Mouse (Mus musculus) forebrain, embryonic 12.5 days (tissue): ENCODE results near the gene Bspry. TPM values are rescaled to one million over a fixed set of nuclear protein-coding genes. Genes with fewer than 3 reads are reported as not detected.

Experiments used
- ATAC-seq: fragments of 200-750 bp; cut with Nextera tagmentation; 2 replicates; pipeline ENCODE4 v1.8.0; 2017; ENCODE audit warnings: moderate TSS enrichment; ENCODE audit not compliant: low FRiP score
- H3K27ac ChIP-seq: fragments of 300-500 bp; sonication (generic); 2 replicates; pipeline ENCODE4 v1.5.1; 2016; ENCODE audit warnings: mild to moderate bottlenecking
- H3K27me3 ChIP-seq: fragments of 300-500 bp; sonication (generic); 2 replicates; pipeline ENCODE4 v1.6.1; 2016; ENCODE audit warnings: mild to moderate bottlenecking
- H3K36me3 ChIP-seq: fragments of 300-500 bp; sonication (generic); replicated peaks from 2 replicates; pipeline ENCODE4 v1.6.1; 2016; ENCODE audit warnings: mild to moderate bottlenecking
- H3K4me1 ChIP-seq: fragments of 300-500 bp; sonication (generic); 2 replicates; pipeline ENCODE4 v1.6.1; 2016
- H3K4me2 ChIP-seq: fragments of 300-500 bp; sonication (generic); 2 replicates; pipeline ENCODE4 v1.6.1; 2016; ENCODE audit warnings: mild to moderate bottlenecking, moderate library complexity
- H3K4me3 ChIP-seq: fragments of 300-500 bp; sonication (generic); replicated peaks from 2 replicates; pipeline ENCODE4 v1.5.1; 2016; ENCODE audit warnings: mild to moderate bottlenecking
- H3K9ac ChIP-seq: fragments of 300-500 bp; sonication (generic); 2 replicates; pipeline ENCODE4 v1.6.1; 2016; ENCODE audit warnings: mild to moderate bottlenecking
- H3K9me3 ChIP-seq: fragments of 300-500 bp; sonication (generic); 2 replicates; pipeline ENCODE4 v1.6.1; 2016
- WGBS: fragments of 180-500 bp; shearing (Covaris S2); methylation state at CpG from one replicate; pipeline ENCODE4 v1.1.7; 2016; 5-methylcytosine and 5-hydroxymethylcytosine counted together
- polyA plus RNA-seq: library from polyadenylated mRNA; unstranded; fragments of >200 nt; fragmentation: Nextera tagmentation; extraction: Ambion mirVana; gene quantifications from 2 replicates; pipeline ENCODE4 v1.2.1, GENCODE M21; 2016

Gene Bspry
- polyA plus RNA-seq, 1 experiment from 2014 or later: 0.92 TPM

DNA sequence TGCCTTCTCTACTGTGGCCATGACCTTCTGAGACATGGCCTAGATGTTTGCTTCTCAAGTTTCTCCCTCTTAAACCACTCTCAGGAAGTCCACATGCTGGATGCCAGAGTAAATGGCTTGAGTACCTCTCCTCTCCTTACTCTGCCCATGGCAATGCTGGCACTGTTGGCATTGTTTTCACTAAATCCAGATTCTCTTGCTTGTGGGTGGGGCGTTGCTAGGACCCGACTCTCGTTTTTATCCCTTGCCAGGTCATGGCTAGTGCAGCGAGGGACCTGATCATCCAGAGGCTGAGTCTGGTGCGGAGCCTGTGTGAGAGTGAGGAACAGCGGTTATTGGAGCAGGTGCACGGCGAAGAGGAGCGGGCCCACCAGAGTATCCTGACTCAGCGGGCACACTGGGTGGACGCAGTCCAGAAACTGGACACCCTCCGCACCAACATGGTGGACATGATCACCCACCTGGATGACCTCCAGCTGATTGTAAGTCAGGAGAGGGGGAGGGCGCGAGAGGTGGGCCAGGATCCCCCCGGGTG lies 6.4 kb downstream of the Bspry start:
- peaks cover 13% of the 10 kb centered on the region for H3K27me3 ChIP-seq
- no peak overlapping the region for H3K27ac ChIP-seq
- no peaks in the 10 kb centered on the region for H3K9me3 ChIP-seq
- no peaks in the 10 kb centered on the region for H3K36me3 ChIP-seq
- WGBS: 92% methylated on average over 15 of the region's 15 CpGs
- no peak for ATAC-seq
- no peaks in the 10 kb centered on the region for H3K4me1 ChIP-seq
- H3K4me2 ChIP-seq: no peak overlapping the region
- no peak overlapping the region for H3K9ac ChIP-seq
- H3K4me3 ChIP-seq: no peak overlapping the region

DNA sequence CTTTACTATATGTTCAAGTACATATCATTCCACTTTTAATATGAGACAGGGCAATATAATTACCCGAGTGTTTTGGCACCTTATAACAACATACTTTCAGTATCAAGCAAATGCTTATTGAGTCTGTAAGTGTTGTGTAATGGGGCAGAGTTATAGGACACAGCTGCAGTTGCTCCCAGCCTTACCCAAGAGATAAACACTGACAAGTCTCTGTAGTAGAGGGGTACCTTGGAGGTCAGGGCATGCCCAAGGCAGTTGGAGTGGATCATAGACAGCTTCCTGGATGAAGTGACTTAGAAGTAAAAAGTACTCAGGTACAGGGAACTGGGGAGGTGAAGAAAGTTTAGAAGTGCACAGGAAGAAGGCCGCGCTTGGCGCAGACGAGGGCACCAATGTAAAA lies 7.3 kb downstream of the Bspry start:
- no peak overlapping the region for H3K4me2 ChIP-seq
- no peaks in the 10 kb centered on the region for H3K9me3 ChIP-seq
- H3K9ac ChIP-seq: no peak overlapping the region
- H3K27ac ChIP-seq: no peak overlapping the region
- no peak overlapping the region for H3K4me3 ChIP-seq
- H3K27me3 ChIP-seq: peaks cover 3% of the 10 kb centered on the region
- no peaks in the 10 kb centered on the region for H3K36me3 ChIP-seq
- H3K4me1 ChIP-seq: no peaks in the 10 kb centered on the region
- WGBS: 96% methylated on average over 5 of the region's 5 CpGs
- ATAC-seq: no peak

DNA sequence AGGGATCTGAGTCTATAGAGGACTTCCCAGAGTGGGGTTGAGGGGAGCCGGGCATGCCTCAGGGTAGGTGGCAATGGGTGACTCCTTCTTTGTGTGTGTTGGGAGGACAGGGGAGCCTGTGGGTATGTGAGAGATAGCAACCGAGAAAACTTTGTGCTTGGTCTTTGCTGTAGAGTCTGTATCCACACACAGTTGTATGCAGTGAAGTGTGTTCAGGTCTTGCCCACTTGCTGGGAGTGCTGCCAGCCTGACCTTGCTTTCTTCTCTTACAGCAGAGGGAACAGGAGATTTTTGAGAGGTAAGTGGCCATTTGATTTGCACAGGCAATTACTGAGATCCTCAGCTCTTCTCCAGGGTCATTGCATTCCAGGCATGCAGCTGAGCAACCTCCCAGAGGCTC lies 8.1 kb downstream of the Bspry start:
- Histone ChIP-seq H3K4me3 (no peak overlapping the region), H3K4me1 (no peaks in the 10 kb centered on the region), H3K27me3 (no peaks in the 10 kb centered on the region), H3K9ac (no peak overlapping the region), H3K36me3 (no peaks in the 10 kb centered on the region), H3K27ac (no peak overlapping the region), H3K4me2 (no peak overlapping the region), H3K9me3 (no peaks in the 10 kb centered on the region)
- 95% methylated on average over 2 of the region's 2 CpGs for WGBS
- ATAC-seq: no peak

DNA sequence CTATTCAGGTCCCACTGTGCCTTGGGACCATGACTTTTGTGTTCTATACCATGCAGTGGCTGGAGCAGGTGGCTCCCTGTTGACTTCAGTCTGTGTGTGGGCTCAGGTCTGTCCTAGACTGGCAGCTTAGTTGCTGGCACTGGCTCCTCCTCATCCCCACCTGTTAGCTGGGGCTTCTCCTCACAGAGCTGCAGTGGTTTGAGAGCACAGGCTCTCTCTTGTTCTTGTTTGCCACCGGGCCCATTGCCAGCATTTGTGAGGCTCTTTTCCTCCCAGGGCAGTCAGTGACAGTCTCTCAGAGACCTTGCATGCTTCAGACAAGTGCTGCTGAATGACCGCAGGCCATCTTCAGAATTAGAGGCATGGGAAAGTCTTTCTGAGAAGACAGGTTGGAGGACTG lies 12.8 kb downstream of the Bspry start:
- Histone ChIP-seq H3K9ac (no peak overlapping the region), H3K4me2 (no peak overlapping the region), H3K9me3 (no peaks in the 10 kb centered on the region), H3K4me3 (no peak overlapping the region), H3K27me3 (no peaks in the 10 kb centered on the region), H3K4me1 (no peaks in the 10 kb centered on the region), H3K27ac (no peak overlapping the region), H3K36me3 (0 out of 2 replicates have a peak, but pooled peaks cover under 1% of the 10 kb centered on the region)
- WGBS: 85% methylated on average over 2 of the region's 2 CpGs
- no peak for ATAC-seq

DNA sequence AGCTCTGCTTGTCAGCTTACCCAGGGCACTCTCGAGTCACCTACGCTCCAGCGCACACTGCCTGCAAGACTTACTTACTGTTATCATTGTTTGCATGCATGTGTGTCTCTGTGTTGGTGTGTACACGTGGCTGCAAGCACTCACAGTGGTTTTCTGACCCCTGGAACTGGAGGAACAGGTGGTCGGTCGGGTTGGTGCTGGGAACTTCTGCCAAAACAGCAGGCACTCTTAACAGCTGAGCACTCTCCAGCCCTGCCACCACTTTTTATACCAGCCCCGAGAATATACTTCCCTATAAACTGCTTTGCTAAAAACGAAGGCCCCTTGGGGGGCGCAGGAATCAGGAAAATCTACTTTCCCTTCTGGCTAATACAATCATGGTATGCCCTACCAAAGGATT lies 14.4 kb downstream of the Bspry start:
- no peak for ATAC-seq
- Histone ChIP-seq H3K36me3 (peaks cover 13% of the 10 kb centered on the region), H3K4me1 (no peaks in the 10 kb centered on the region), H3K4me3 (no peak overlapping the region), H3K9me3 (no peaks in the 10 kb centered on the region), H3K27me3 (no peaks in the 10 kb centered on the region), H3K9ac (no peak overlapping the region), H3K4me2 (no peak overlapping the region), H3K27ac (no peak overlapping the region)
- WGBS: 74% methylated on average over 9 of the region's 9 CpGs

DNA sequence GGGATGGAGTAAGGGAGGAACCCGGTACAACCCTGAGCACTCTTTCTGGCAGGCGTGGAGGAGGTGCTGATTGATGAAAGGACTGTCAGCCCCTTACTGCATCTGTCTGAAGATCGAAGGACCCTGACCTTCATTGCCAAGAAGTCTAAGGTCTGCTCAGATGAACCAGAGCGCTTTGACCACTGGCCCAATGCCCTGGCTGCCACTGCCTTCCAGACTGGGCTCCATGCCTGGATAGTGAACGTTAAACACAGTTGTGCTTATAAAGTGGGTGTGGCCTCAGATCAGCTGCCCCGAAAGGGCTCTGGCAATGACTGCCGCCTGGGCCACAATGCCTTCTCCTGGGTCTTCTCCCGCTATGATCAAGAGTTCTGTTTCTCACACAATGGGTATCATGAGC lies 16.1 kb downstream of the Bspry start:
- Histone ChIP-seq H3K36me3 (peaks cover 17% of the 10 kb centered on the region), H3K9me3 (no peaks in the 10 kb centered on the region), H3K27me3 (no peaks in the 10 kb centered on the region), H3K4me2 (no peak overlapping the region), H3K4me3 (no peak overlapping the region), H3K4me1 (no peaks in the 10 kb centered on the region), H3K27ac (no peak overlapping the region), H3K9ac (no peak overlapping the region)
- ATAC-seq: no peak
- WGBS: 83% methylated on average over 8 of the region's 8 CpGs

DNA sequence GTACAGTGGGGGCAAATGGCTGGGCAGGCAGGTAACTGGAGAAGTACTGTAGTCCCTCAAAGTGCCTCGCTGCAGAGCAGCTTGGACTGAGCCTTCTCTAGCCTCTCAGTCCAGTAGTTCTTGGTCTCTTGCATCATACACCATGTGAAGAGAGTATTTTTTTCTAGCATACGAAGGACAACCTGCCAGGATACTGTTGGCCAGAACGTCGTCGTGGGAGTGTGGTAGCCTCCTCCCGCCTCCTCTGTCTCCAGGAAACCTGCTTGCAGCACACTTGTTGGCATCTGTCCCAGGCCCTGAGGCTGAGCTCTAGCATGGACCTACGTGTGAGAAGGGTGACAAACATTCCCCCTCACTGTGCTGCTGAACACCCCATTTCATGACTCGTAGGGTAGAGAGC lies 17.0 kb downstream of the Bspry start:
- ATAC-seq: no peak
- Histone ChIP-seq H3K27me3 (no peaks in the 10 kb centered on the region), H3K4me1 (peaks cover 6% of the 10 kb centered on the region), H3K9ac (no peak overlapping the region), H3K9me3 (no peaks in the 10 kb centered on the region), H3K36me3 (peaks cover 17% of the 10 kb centered on the region), H3K4me2 (no peak overlapping the region), H3K27ac (no peak overlapping the region), H3K4me3 (no peak overlapping the region)
- WGBS: 80% methylated on average over 8 of the region's 8 CpGs

DNA sequence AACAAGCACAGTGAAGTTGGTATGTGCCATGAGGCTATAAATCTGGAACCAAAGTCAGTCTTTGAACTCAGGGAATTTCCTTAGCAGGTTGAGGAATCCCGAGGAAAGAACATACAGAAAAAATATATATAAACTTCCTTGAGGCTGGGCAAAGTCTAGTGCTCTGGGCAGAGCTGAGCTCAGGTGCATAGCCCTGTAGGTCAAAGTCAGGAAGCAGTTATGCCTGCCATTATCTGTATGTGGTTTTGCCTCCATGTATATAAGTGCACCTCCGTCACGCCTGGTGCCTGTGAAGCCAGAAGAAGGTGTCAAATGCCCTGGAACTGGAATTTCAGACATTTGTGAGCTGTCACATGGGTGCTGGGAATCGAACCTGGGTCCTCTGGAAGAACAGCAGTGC lies 20.9 kb downstream of the Bspry start:
- 91% methylated on average over 4 of the region's 4 CpGs for WGBS
- Histone ChIP-seq H3K4me3 (0 out of 2 replicates have a peak overlapping the region, but pooled peaks have one; percentile 74), H3K9ac (no peak overlapping the region), H3K4me2 (no peak overlapping the region), H3K36me3 (peaks cover 17% of the 10 kb centered on the region), H3K4me1 (peaks cover 8% of the 10 kb centered on the region), H3K27me3 (no peaks in the 10 kb centered on the region), H3K9me3 (no peaks in the 10 kb centered on the region), H3K27ac (no peak overlapping the region)
- no peak for ATAC-seq

DNA sequence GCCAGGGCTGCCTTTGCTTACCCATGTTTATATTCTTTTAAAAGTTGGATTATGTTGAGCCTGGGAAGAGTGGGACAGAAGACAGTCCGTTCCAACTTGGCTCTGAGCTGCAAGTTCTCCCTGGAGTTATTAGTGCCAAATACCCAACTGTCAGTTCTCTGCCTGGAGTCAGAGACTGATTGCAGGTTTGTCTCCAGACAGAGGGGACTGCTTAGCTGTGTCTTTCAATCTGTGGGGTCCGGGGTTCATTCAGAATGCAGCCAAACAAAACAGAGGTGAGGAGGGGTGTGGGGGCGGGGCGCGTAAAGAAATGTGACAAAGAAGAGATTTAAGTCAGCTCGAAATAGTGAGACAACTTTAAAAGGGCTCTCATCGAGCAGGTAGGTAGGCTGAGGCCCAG lies 21.7 kb downstream of the Bspry start:
- Histone ChIP-seq H3K27me3 (no peaks in the 10 kb centered on the region), H3K27ac (no peak overlapping the region), H3K4me1 (peaks cover 8% of the 10 kb centered on the region), H3K9ac (peak overlapping the region; percentile 71), H3K4me2 (peak overlapping the region; percentile 72), H3K36me3 (peaks cover 17% of the 10 kb centered on the region), H3K9me3 (no peaks in the 10 kb centered on the region), H3K4me3 (peak overlapping the region; percentile 74)
- peak; percentile 30 for ATAC-seq
- 3% methylated on average over 7 of the region's 7 CpGs for WGBS

DNA sequence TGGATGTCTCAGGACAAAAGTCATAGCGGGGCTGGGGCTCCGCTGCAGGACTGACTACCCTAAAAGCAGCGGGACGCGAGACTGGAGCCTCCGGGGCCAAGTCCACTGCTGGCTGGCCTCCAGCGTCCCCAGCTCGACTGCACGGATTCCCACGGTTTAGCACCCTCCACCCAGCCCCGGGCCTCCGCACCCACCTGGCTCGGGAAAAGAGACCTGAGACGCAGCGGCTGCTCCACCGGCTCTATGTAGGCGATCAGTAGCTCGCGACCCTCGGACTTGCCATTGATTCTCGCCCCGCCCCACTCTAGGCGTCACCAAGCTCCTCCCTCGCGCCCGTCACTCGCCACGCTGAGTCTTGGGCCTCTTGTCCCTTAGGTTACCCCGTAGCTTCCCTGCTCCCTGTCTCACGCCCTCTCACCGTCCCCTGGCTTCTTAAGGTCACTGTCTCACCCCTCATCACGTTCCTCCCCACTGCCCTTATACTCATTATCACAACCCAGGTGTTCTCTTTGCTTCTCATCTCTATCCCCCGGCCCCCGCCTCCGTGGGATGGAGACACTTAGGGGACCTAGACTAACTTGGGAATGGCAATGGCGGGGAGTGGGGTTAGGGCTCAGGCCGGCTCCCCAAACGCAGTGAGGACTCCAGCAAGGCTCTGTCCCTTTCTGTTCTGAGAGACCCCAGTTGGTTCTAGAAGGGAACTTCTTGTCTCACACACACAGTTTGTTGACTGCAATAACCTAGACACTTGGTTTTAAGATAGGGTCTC lies 22.3 kb downstream of the Bspry start:
- H3K27ac ChIP-seq: no peak overlapping the region
- peak overlapping the region; percentile 71 for H3K9ac ChIP-seq
- peak overlapping the region; percentile 74 for H3K4me3 ChIP-seq
- WGBS: 3% methylated on average over 38 of the region's 38 CpGs
- H3K36me3 ChIP-seq: peaks cover 17% of the 10 kb centered on the region
- H3K4me2 ChIP-seq: peak overlapping the region; percentile 72
- H3K27me3 ChIP-seq: no peaks in the 10 kb centered on the region
- peaks cover 8% of the 10 kb centered on the region for H3K4me1 ChIP-seq
- H3K9me3 ChIP-seq: no peaks in the 10 kb centered on the region
- ATAC-seq: peak; percentile 97

DNA sequence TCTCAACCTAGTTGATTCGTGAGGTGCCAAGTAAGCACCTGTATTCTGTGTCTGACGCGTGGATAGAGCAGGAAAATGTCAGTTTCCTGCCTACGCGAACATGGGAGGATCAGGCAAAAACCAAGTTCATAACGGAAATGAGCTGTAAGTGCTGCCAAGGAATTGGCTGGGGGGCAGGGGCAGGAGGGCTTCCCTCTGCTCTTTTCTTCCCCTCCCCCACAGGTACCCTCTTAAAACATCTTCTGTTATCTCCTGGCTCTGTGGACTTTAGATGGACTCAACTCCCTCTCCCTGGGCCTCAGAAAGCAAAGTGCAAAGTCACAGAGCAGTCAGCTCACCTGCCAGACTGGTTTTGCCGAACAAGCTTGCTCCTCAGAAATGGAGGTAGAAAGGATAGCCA lies 23.1 kb downstream of the Bspry start:
- Histone ChIP-seq H3K4me1 (peaks cover 8% of the 10 kb centered on the region), H3K4me3 (no peak overlapping the region), H3K9ac (no peak overlapping the region), H3K27ac (no peak overlapping the region), H3K36me3 (peaks cover 21% of the 10 kb centered on the region), H3K27me3 (no peaks in the 10 kb centered on the region), H3K4me2 (no peak overlapping the region), H3K9me3 (no peaks in the 10 kb centered on the region)
- no peak for ATAC-seq
- WGBS: 84% methylated on average over 7 of the region's 7 CpGs

DNA sequence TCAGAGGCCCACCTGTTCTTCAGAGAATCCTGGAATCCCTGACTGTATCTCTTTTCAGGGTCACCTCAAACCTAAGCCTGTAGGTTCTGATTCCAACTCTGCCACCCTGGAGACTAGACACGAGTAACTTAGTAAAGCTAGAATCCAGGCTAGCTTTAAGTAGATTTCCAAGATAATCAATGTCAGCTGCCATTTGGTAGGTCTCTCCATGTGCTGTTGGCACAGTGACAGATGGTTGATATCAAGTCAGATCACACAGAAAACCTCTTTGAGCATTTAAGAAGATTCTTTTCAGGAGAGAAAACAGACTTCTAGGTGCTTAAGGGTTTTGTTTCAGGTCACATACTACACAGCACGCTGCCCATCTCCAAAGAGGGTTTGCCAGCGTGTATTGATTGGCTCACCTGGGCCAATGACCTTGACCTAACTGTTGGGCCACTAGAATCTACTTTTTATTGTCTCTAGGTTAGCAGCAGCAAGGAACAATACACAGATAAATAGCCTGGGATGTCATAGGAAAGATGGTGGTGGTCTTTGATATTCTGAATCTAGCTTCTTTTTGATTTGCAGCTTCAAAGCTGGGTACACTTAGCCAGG lies 23.6 kb downstream of the Bspry start, which contains the start of gene Hdhd3:
TSS of gene Hdhd3 (minus strand) at position 94 of the 597 bp plus-strand sequence.
- Histone ChIP-seq H3K4me3 (peak within 1 kb of the TSS; percentile 74), H3K9ac (peak within 1 kb of the TSS; percentile 71), H3K4me1 (peaks cover 8% of the 10 kb centered on the region), H3K27ac (no peak within 1 kb of the TSS), H3K27me3 (no peaks in the 10 kb centered on the region), H3K4me2 (peak within 1 kb of the TSS; percentile 72), H3K36me3 (peaks cover 24% of the 10 kb centered on the region), H3K9me3 (no peaks in the 10 kb centered on the region)
- 82% methylated on average over 3 of the region's 3 CpGs for WGBS
- ATAC-seq: no peak

DNA sequence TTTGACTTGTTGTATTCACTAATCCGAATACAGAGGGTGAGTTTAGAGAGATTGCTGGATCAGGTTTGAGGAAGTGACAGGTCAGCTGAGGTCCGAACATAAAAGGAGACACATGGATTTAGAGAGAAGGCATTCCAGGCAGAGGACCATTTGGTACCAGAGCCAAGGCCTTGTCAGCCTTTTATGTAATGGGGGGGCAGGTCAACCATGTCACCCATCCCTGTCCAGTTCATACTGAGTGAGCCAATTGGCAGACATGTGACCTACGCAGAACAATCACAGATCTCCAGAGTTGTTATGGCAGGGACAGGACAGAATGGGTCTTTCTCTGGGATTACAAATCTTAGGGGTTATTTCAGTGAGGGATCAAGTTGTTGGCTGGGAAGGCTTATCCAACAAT lies 26.1 kb downstream of the Bspry start:
- no peak overlapping the region for H3K4me3 ChIP-seq
- no peaks in the 10 kb centered on the region for H3K9me3 ChIP-seq
- no peaks in the 10 kb centered on the region for H3K27me3 ChIP-seq
- peaks cover 38% of the 10 kb centered on the region for H3K36me3 ChIP-seq
- peaks cover 8% of the 10 kb centered on the region for H3K4me1 ChIP-seq
- no peak overlapping the region for H3K4me2 ChIP-seq
- no peak overlapping the region for H3K27ac ChIP-seq
- H3K9ac ChIP-seq: no peak overlapping the region
- WGBS: 84% methylated on average over 3 of the region's 3 CpGs
- ATAC-seq: no peak
